Mouse (Mus musculus) liver, embryonic 13.5 days (tissue): ENCODE results near the gene Dnm1. TPM values are rescaled to one million over a fixed set of nuclear protein-coding genes. Genes with fewer than 3 reads are reported as not detected.
A peak's percentile ranks its signal among the peaks of the same experiment; 100 is the strongest.
"Not testable (repeated sequence)": the region's sequence is repeated elsewhere in the genome, so short reads cannot be mapped to it uniquely, and the experiment has no call there.

Source experiments
- ATAC-seq: fragments of 200-750 bp; cut with Nextera tagmentation; 2 replicates; pipeline ENCODE4 v1.8.0; 2017; ENCODE audit warnings: low read depth, mild to moderate bottlenecking, moderate number of reproducible peaks, moderate library complexity
- DNase-seq: peaks from one replicate; pipeline ENCODE4 v3.0.0; 2022
- H3K27ac ChIP-seq: fragments of 300-500 bp; sonication (generic); 2 replicates; pipeline ENCODE4 v1.5.1; 2015; ENCODE audit warnings: moderate library complexity, mild to moderate bottlenecking, inconsistent platforms
- H3K27me3 ChIP-seq: fragments of 300-500 bp; sonication (generic); 2 replicates; pipeline ENCODE4 v1.6.1; 2015; ENCODE audit warnings: mild to moderate bottlenecking, inconsistent platforms
- H3K36me3 ChIP-seq: fragments of 300-500 bp; sonication (generic); 2 replicates; pipeline ENCODE4 v1.6.1; 2015; ENCODE audit warnings: mild to moderate bottlenecking, inconsistent platforms
- H3K4me1 ChIP-seq: fragments of 300-500 bp; sonication (generic); replicated peaks from 2 replicates; pipeline ENCODE4 v1.6.1; 2015; ENCODE audit warnings: inconsistent platforms
- H3K4me2 ChIP-seq: fragments of 300-500 bp; sonication (generic); 2 replicates; pipeline ENCODE4 v1.6.1; 2015; ENCODE audit warnings: inconsistent platforms, mild to moderate bottlenecking, moderate library complexity
- H3K4me3 ChIP-seq: fragments of 300-500 bp; sonication (generic); replicated peaks from 2 replicates; pipeline ENCODE4 v1.5.1; 2015; ENCODE audit warnings: mild to moderate bottlenecking, inconsistent platforms
- H3K9ac ChIP-seq: fragments of 300-500 bp; sonication (generic); 2 replicates; pipeline ENCODE4 v1.6.1; 2015; ENCODE audit warnings: mild to moderate bottlenecking, inconsistent platforms
- H3K9me3 ChIP-seq: fragments of 300-500 bp; sonication (generic); replicated peaks from 2 replicates; pipeline ENCODE4 v1.6.1; 2016; ENCODE audit warnings: inconsistent platforms
- WGBS: fragments of 180-500 bp; shearing (Covaris S2); methylation state at CpG from one replicate; pipeline ENCODE4 v1.1.7; 2015; ENCODE audit not compliant: insufficient replicate concordance; 5-methylcytosine and 5-hydroxymethylcytosine counted together
- polyA plus RNA-seq: library from polyadenylated mRNA; unstranded; fragments of >200 nt; fragmentation: Nextera tagmentation; extraction: Ambion mirVana; gene quantifications from 2 replicates; pipeline ENCODE4 v1.2.1, GENCODE M21; 2015

Dnm1 gene
- polyA plus RNA-seq, 1 experiment from 2014 or later: 0.65 TPM

DNA sequence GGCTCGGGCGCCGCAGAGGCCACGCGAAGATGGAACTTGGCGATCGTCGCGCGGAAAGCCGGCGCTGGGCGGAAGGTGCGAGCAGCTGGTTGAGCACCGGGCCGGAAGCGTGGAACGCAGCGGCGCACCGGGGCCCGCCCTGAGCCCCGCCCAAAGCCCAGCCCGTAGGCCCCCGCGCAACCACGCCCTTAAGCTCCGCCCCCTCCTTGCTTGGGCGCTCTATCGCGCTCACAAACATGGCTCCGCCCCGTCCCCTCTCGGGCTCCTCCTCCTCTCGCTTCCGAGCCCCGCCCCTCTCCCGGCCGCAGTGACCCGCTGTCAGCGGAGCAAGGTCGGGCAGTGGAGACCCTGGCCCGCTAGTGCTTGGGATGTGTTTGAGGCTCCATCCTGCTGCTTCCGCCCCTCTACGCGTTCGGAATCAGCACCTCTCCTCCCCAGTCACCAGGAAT is 28.7 kb upstream of the Dnm1 start, which contains the start of gene 1110008P14Rik:
1110008P14Rik (minus strand) TSS at position 164 of the 449 bp plus-strand sequence.
- ATAC-seq: peak; percentile 94
- Histone ChIP-seq H3K27me3 (peaks cover 20% of the 10 kb centered on the region), H3K4me2 (peak within 1 kb of the TSS; percentile 99), H3K4me3 (peak within 1 kb of the TSS; percentile 76), H3K9ac (peak within 1 kb of the TSS; percentile 86), H3K27ac (peak within 1 kb of the TSS; percentile 77), H3K9me3 (no peaks in the 10 kb centered on the region), H3K36me3 (peaks cover 32% of the 10 kb centered on the region), H3K4me1 (peaks cover 30% of the 10 kb centered on the region)
- peak; percentile 95 for DNase-seq
- WGBS: 0% methylated on average over 44 of the region's 47 CpGs

DNA sequence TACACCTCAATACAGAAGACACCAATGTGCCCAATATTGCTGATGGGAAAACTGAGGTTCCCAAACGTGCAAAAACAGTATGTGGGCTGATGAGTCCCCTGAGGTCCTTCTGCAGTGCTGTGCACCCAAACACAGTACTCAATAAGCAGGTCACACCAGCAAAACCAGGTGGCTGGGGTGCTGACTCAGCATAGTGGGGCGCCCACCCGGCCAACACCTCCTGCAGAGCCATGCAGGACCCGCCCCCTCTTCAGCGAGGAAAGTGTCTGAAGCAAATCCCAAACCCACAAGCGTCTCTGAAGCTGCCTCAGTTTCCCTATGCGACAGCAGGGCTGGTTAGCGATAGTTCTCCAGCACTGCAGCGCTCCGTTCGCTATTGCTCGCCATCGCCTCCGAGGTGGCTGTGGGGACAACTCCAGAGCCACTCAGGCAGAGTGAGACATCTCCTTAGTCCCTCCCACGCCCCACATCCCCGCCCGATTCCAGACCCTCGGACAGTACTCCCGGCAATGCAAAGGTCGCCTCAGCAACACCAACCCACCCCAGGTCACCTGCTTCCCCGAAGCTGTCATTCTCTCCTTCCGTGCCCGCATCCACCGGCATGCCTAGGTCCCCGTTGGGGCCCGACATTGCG is 28.1 kb upstream of the Dnm1 start:
- peaks cover 20% of the 10 kb centered on the region for H3K27me3 ChIP-seq

DNA sequence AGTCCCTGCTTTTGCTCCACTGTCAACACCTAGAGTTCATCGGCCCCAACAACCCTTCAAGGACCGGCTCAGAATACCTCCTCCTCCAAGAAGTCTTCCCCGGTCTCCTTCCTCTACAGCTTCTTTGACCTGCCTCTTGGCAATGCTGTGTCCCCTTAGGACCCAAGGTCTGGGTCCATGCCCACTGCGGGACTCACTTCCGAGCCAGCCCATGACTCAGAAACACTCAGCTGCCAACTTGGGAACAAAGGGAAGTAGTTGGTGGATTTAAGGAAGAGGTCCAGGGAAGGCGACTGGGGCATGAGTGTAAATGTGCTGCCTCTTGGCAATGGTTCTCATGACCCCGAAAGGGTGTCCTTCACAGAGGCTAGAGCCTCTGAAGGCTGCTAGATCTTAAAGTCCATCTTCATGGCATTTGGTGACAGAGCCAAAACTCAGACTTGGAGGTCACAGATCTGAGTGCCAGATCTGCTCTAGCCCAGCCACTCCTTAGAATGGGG is 26.9 kb upstream of the Dnm1 start:
- no peaks in the 10 kb centered on the region for H3K9me3 ChIP-seq
- H3K4me2 ChIP-seq: peak overlapping the region; percentile 99
- peak overlapping the region; percentile 86 for H3K9ac ChIP-seq
- DNase-seq (no peak), ATAC-seq (no peak)
- H3K36me3 ChIP-seq: peaks cover 49% of the 10 kb centered on the region
- peaks cover 18% of the 10 kb centered on the region for H3K27me3 ChIP-seq
- peaks cover 30% of the 10 kb centered on the region for H3K4me1 ChIP-seq
- H3K27ac ChIP-seq: no peak overlapping the region
- H3K4me3 ChIP-seq: 0 out of 2 replicates have a peak overlapping the region, but pooled peaks have one; percentile 76
- WGBS: 78% methylated on average over 7 of the region's 7 CpGs

More for the DNA sequence above, 28.1 kb upstream of the Dnm1 start:
- Histone ChIP-seq H3K4me1 (peaks cover 30% of the 10 kb centered on the region), H3K36me3 (peaks cover 37% of the 10 kb centered on the region), H3K27ac (peak overlapping the region; percentile 77), H3K9me3 (no peaks in the 10 kb centered on the region), H3K4me2 (peak overlapping the region; percentile 99), H3K4me3 (peak overlapping the region; percentile 76), H3K9ac (peak overlapping the region; percentile 86)
- ATAC-seq (peak; percentile 50), DNase-seq (peak; percentile 35)
- under 1% methylated on average over 27 of the region's 27 CpGs for WGBS

DNA sequence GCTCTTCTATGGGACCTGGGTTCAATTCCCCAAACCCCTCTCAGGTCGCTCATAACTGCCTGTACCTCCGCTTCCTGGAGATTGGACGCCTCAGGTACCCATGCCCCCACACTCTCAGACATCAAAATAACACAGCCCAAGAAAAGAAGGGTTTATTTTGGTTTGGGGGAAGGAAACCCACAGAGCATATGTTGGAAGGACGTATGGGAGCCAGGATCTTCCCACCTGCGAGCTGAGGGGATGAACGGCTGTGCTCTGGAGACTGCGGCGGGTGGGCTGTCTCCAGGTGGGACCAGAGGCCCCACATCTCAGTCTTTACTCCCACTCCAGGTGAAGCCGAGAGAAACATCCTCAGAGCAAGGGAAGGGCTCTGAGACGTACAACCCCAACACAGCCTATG is 23.8 kb upstream of the Dnm1 start:
- DNase-seq: no peak
- Histone ChIP-seq H3K4me3 (no peak overlapping the region), H3K9ac (no peak overlapping the region), H3K27ac (no peak overlapping the region), H3K4me2 (no peak overlapping the region), H3K36me3 (peaks cover 73% of the 10 kb centered on the region), H3K9me3 (no peaks in the 10 kb centered on the region), H3K4me1 (peaks cover 17% of the 10 kb centered on the region), H3K27me3 (no peaks in the 10 kb centered on the region)
- ATAC-seq: no peak
- WGBS: 87% methylated on average over 10 of the region's 10 CpGs

DNA sequence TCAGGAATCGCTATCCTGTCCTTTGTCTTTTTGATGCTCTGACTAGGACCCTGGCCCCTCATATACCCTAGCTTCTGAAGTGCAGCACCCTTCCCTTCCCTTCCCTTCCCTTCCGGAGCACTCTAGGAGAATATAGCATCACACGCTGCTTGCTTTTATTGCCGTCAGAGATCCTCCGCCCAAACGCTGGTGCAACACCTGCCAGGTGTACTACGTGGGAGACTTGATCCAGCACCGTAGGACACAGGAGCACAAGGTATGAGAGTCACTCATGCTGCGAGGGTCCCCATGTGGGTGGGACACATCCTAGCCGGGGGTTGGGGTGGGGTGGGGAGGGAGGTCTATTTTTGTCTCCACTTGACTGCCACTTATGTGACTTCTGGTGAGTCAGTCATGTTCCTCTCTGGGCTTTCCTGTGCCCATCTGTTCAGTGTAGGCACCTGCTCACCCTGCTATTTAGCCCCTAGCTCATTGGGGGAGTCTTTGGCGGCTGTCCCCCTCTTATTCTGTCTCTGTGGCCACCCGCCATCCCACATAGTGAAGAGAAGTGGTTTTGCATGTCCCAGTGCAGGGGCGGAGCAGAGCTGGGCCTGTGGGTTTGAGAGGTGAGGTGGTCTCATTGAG is 22.3 kb upstream of the Dnm1 start:
- Histone ChIP-seq H3K4me2 (no peak overlapping the region), H3K4me3 (no peak overlapping the region), H3K4me1 (peaks cover 4% of the 10 kb centered on the region), H3K27me3 (no peaks in the 10 kb centered on the region), H3K27ac (no peak overlapping the region), H3K9ac (no peak overlapping the region), H3K36me3 (peaks cover 88% of the 10 kb centered on the region), H3K9me3 (no peaks in the 10 kb centered on the region)
- WGBS: 80% methylated on average over 13 of the region's 13 CpGs
- DNase-seq: no peak
- ATAC-seq: no peak

DNA sequence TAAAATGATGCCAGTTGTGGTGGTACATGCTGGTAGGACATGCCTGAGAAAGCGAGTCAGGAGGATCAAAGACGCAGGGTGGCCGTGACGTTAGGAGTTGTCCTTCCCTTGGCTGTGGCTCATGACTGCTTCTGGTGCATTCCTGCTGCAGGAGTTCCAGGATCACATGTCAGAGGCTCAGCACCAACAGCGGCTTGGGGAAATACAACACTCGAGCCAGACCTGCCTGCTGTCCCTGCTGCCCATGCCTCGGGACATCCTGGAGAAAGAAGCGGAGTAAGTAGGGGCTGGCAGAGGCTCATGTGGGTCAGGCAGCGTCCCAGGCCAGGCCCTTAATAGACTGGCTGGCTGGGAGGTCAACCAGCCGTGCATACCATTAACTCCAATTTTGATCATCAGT is 21.1 kb upstream of the Dnm1 start:
- no peak for ATAC-seq
- H3K4me3 ChIP-seq: no peak overlapping the region
- no peaks in the 10 kb centered on the region for H3K4me1 ChIP-seq
- H3K36me3 ChIP-seq: peaks cover 93% of the 10 kb centered on the region
- DNase-seq: no peak
- H3K9ac ChIP-seq: no peak overlapping the region
- H3K9me3 ChIP-seq: no peaks in the 10 kb centered on the region
- 92% methylated on average over 10 of the region's 10 CpGs for WGBS
- no peak overlapping the region for H3K4me2 ChIP-seq
- H3K27ac ChIP-seq: no peak overlapping the region
- H3K27me3 ChIP-seq: no peaks in the 10 kb centered on the region

DNA sequence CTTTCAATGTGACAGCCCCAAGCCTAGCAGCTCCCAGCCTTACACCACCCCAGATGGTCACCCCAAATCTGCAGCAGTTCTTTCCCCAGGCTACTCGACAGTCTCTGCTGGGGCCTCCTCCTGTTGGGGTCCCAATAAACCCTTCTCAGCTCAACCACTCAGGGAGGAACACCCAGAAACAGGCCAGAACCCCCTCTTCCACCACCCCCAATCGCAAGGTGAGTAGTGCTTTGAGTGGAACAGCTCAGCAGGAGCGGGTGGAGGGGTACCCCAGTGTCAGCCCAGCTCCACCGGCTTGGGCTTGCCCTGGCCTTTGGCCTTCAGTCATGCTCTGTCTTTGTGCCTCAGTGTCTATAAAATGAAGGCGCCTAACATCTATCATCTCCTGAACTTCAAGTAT is 14.2 kb upstream of the Dnm1 start:
- Histone ChIP-seq H3K4me3 (no peak overlapping the region), H3K9ac (no peak overlapping the region), H3K27me3 (no peaks in the 10 kb centered on the region), H3K9me3 (no peaks in the 10 kb centered on the region), H3K4me1 (peaks cover 21% of the 10 kb centered on the region), H3K27ac (no peak overlapping the region), H3K4me2 (no peak overlapping the region), H3K36me3 (peaks cover 65% of the 10 kb centered on the region)
- no peak for DNase-seq
- no peak for ATAC-seq
- WGBS: 89% methylated on average over 5 of the region's 5 CpGs

DNA sequence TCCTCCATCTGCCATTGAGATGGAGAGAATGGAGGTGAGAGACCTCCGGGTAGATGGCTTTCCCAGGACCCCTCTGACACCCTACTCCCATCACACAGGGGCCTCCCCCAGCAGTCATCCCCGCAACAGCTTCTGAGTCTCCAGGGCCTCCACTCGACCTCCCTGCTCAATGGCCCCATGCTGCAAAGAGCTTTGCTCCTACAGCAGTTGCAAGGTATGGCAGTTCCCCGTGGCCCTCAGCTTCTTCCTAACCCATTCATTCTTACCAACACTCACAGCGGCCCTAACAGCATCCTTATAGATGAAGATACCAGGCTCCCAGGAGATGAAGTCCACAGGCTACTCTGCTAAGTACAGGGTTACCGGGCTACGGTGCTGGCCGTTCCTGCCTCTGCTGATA is 11.0 kb upstream of the Dnm1 start:
- H3K4me3 ChIP-seq: peak overlapping the region; percentile 84
- H3K9ac ChIP-seq: peak overlapping the region; percentile 89
- H3K36me3 ChIP-seq: peaks cover 33% of the 10 kb centered on the region
- H3K27me3 ChIP-seq: no peaks in the 10 kb centered on the region
- H3K9me3 ChIP-seq: no peaks in the 10 kb centered on the region
- peaks cover 38% of the 10 kb centered on the region for H3K4me1 ChIP-seq
- H3K4me2 ChIP-seq: peak overlapping the region; percentile 93
- WGBS: 51% methylated on average over 8 of the region's 8 CpGs
- ATAC-seq (no peak), DNase-seq (no peak)
- H3K27ac ChIP-seq: peak overlapping the region; percentile 94

DNA sequence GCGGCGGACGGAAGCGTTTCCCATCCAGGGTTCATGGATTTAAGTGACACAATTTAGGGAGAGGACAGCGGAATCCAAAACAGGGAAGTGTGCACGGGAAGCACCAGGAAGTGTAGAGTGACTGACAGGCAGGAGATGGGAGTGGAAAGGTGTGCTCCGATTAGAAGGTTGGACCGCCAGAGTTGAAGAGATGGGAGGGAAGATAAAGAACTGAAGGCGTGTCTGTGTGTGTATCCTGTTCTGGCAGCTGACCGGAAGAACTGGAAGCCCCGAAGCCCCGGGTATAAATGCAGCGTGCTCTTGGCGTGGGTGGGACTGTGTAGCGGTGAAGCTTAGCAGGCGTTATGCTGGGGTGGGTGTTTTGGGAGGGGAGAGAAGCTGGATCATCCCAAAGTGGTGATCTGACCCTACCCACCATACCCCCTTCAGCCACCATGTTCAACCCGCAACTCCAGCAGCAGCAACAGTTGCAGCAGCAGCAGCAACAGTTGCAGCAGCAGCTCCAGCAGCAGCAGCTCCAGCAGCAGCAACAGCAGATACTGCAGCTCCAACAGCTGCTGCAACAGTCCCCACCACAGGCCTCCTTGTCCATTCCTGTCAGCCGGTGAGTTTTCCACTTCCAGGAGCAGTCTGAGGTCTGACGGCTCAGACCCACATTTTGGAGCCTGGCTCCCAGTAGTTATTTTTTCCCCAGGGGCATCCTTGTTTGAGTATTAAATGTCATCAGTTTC is 10.4 kb upstream of the Dnm1 start:
- peaks cover 38% of the 10 kb centered on the region for H3K4me1 ChIP-seq
- DNase-seq: peak; percentile 55
- H3K4me3 ChIP-seq: peak overlapping the region; percentile 84
- WGBS: 7% methylated on average over 19 of the region's 19 CpGs
- peak overlapping the region; percentile 89 for H3K9ac ChIP-seq
- H3K9me3 ChIP-seq: no peaks in the 10 kb centered on the region
- H3K36me3 ChIP-seq: peaks cover 31% of the 10 kb centered on the region
- 0 out of 2 replicates have a peak, but pooled peaks cover 2% of the 10 kb centered on the region for H3K27me3 ChIP-seq
- ATAC-seq: peak; percentile 52
- peak overlapping the region; percentile 93 for H3K4me2 ChIP-seq
- peak overlapping the region; percentile 94 for H3K27ac ChIP-seq

DNA sequence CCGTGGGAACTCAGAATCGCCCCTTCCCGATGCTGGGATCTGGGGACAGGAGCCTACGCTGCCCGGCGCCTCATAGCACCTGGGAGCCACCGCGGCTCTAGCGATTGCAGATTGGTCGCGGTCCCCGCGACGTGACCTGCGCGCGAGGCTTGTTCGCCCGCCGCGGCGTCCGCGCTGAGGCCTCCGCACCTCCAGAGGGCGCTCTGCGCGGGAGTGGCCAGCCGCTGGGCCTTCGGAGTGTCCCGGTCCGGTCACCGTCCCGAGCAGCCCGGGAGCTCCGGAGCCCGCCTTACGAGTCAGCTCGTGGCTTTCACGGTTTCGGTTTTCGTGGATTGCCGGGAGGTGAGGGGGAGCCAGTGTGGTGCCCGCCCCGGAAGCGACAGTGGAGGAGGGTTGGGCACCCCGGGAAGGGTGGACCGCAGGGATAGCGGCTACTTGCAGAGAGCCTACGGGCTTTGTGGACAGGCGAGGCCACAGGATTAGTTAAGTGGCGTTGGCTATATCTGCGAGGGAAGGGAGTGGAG is 9.7 kb upstream of the Dnm1 start:
- Histone ChIP-seq H3K4me3 (peak overlapping the region; percentile 84), H3K9ac (peak overlapping the region; percentile 89), H3K9me3 (no peaks in the 10 kb centered on the region), H3K4me2 (peak overlapping the region; percentile 93), H3K4me1 (peaks cover 38% of the 10 kb centered on the region), H3K27me3 (peaks cover 7% of the 10 kb centered on the region; the same call in 1 of the 2 replicates), H3K27ac (peak overlapping the region; percentile 94), H3K36me3 (peaks cover 24% of the 10 kb centered on the region)
- ATAC-seq (peak; percentile 83), DNase-seq (peak; percentile 88)
- WGBS: under 1% methylated on average over 53 of the region's 53 CpGs

DNA sequence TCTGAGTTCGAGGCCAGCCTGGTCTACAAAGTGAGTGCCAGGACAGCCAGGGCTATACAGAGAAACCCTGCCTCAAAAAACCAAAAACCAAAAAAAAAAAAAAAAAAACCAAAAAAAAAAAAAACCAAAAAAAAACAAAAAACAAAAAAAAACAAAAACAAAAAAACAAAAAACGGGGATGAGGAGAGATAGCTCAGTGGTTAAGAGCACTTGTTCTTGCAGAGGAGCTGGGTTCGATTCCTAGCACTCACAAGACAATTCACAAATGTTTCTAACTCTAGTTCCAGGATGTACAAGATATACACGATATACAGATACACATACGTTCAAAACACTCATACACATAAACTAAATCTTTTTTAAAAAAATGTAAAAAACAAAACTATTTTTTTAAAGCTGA is 9.1 kb upstream of the Dnm1 start:
- peak overlapping the region; percentile 94 for H3K27ac ChIP-seq
- peak overlapping the region; percentile 89 for H3K9ac ChIP-seq
- 29% methylated on average over 5 of the region's 5 CpGs for WGBS
- not testable (repeated sequence) for DNase-seq, ATAC-seq, H3K27me3 ChIP-seq, H3K9me3 ChIP-seq
- H3K4me2 ChIP-seq: peak overlapping the region; percentile 93
- H3K4me3 ChIP-seq: peak overlapping the region; percentile 84
- H3K36me3 ChIP-seq: peaks cover 19% of the 10 kb centered on the region
- H3K4me1 ChIP-seq: peaks cover 38% of the 10 kb centered on the region
